Mouse (Mus musculus) liver, embryonic 12.5 days (tissue): ENCODE results near the gene Akr1c18. TPM values are rescaled to one million over a fixed set of nuclear protein-coding genes. Genes with fewer than 3 reads are reported as not detected.
"Not testable (repeated sequence)": the region's sequence is repeated elsewhere in the genome, so short reads cannot be mapped to it uniquely, and the experiment has no call there.

ENCODE experiments used
- ATAC-seq: fragments of 200-750 bp; cut with Nextera tagmentation; 2 replicates; pipeline ENCODE4 v1.8.0; 2017; ENCODE audit warnings: moderate number of reproducible peaks, mild to moderate bottlenecking, moderate library complexity
- H3K27ac ChIP-seq: fragments of 300-500 bp; sonication (generic); 2 replicates; pipeline ENCODE4 v1.5.1; 2016; ENCODE audit warnings: mild to moderate bottlenecking
- H3K27me3 ChIP-seq: fragments of 300-500 bp; sonication (generic); replicated peaks from 2 replicates; pipeline ENCODE4 v1.6.1; 2016; ENCODE audit warnings: mild to moderate bottlenecking, moderate library complexity
- H3K36me3 ChIP-seq: fragments of 300-500 bp; sonication (generic); 2 replicates; pipeline ENCODE4 v1.6.1; 2016; ENCODE audit warnings: mild to moderate bottlenecking, moderate library complexity
- H3K4me1 ChIP-seq: fragments of 300-500 bp; sonication (generic); 2 replicates; pipeline ENCODE4 v1.6.1; 2016
- H3K4me2 ChIP-seq: fragments of 300-500 bp; sonication (generic); 2 replicates; pipeline ENCODE4 v1.6.1; 2016; ENCODE audit warnings: mild to moderate bottlenecking, moderate library complexity
- H3K4me3 ChIP-seq: fragments of 300-500 bp; sonication (generic); 2 replicates; pipeline ENCODE4 v1.5.1; 2016; ENCODE audit warnings: mild to moderate bottlenecking, moderate library complexity
- H3K9ac ChIP-seq: fragments of 300-500 bp; sonication (generic); 2 replicates; pipeline ENCODE4 v1.6.1; 2016; ENCODE audit warnings: mild to moderate bottlenecking, moderate library complexity
- H3K9me3 ChIP-seq: fragments of 300-500 bp; sonication (generic); replicated peaks from 2 replicates; pipeline ENCODE4 v1.6.1; 2016; ENCODE audit warnings: mild to moderate bottlenecking, moderate library complexity
- WGBS: fragments of 180-500 bp; shearing (Covaris S2); methylation state at CpG from one replicate; pipeline ENCODE4 v1.1.7; 2016; ENCODE audit not compliant: insufficient replicate concordance; 5-methylcytosine and 5-hydroxymethylcytosine counted together
- polyA plus RNA-seq: library from polyadenylated mRNA; unstranded; fragments of >200 nt; fragmentation: Nextera tagmentation; extraction: Ambion mirVana; gene quantifications from 2 replicates; pipeline ENCODE4 v1.2.1, GENCODE M21; 2016

The Akr1c18 gene
- polyA plus RNA-seq = 0.47 and 0.63 TPM in 2 replicates

- 65% methylated on average over 5 of the region's 5 CpGs for WGBS
Observed at GRCm38 (mm10) chr13:4150518-4150917, at the start of gene Akr1c18. Gene Akr1c18, minus strand, starts transcription at chr13:4150654.

GRCm38 (mm10) chr13:4192511-4192910 lies 42.1 kb upstream of the Akr1c18 start:
- no peak for ATAC-seq
- 47% methylated on average over 3 of the region's 3 CpGs for WGBS
- Histone ChIP-seq H3K27ac (no peak overlapping the region), H3K9ac (no peak overlapping the region), H3K4me2 (no peak overlapping the region), H3K9me3 (no peaks in the 10 kb centered on the region), H3K4me3 (no peak overlapping the region), H3K4me1 (no peaks in the 10 kb centered on the region), H3K27me3 (no peaks in the 10 kb centered on the region), H3K36me3 (no peaks in the 10 kb centered on the region)

More at GRCm38 (mm10) chr13:4150518-4150917, at the start of gene Akr1c18:
- Histone ChIP-seq H3K9ac (no peak within 1 kb of the TSS), H3K4me3 (no peak within 1 kb of the TSS), H3K4me1 (no peaks in the 10 kb centered on the region), H3K27ac (no peak within 1 kb of the TSS), H3K36me3 (no peaks in the 10 kb centered on the region), H3K9me3 (no peaks in the 10 kb centered on the region), H3K4me2 (no peak within 1 kb of the TSS), H3K27me3 (no peaks in the 10 kb centered on the region)
- no peak for ATAC-seq

GRCm38 (mm10) chr13:4190904-4191303 lies 40.5 kb upstream of the Akr1c18 start, which contains the start of gene Akr1c13:
Gene Akr1c13, plus strand, starts transcription at chr13:4191150.
- Histone ChIP-seq H3K9me3 (no peaks in the 10 kb centered on the region), H3K27me3 (no peaks in the 10 kb centered on the region), H3K9ac (no peak within 1 kb of the TSS), H3K36me3 (no peaks in the 10 kb centered on the region), H3K4me1 (no peaks in the 10 kb centered on the region), H3K27ac (no peak within 1 kb of the TSS), H3K4me3 (0 out of 2 replicates have a peak within 1 kb of the TSS, but pooled peaks have one; percentile 10), H3K4me2 (peak within 1 kb of the TSS; percentile 27)
- peak; percentile 78 for ATAC-seq
- WGBS = 39% methylated on average over 3 of the region's 3 CpGs

GRCm38 (mm10) chr13:4188174-4188573 lies 37.7 kb upstream of the Akr1c18 start:
- Histone ChIP-seq H3K4me3 (no peak overlapping the region), H3K9me3 (no peaks in the 10 kb centered on the region), H3K9ac (no peak overlapping the region), H3K4me1 (no peaks in the 10 kb centered on the region), H3K27me3 (no peaks in the 10 kb centered on the region), H3K4me2 (no peak overlapping the region), H3K27ac (no peak overlapping the region), H3K36me3 (no peaks in the 10 kb centered on the region)
- 79% methylated on average over 2 of the region's 2 CpGs for WGBS
- no peak for ATAC-seq

- not testable (repeated sequence) for H3K4me1 ChIP-seq, ATAC-seq, H3K36me3 ChIP-seq, H3K9ac ChIP-seq, H3K9me3 ChIP-seq, H3K27ac ChIP-seq, H3K27me3 ChIP-seq, H3K4me3 ChIP-seq, H3K4me2 ChIP-seq
- 74% methylated on average over 7 of the region's 7 CpGs for WGBS
Observed at GRCm38 (mm10) chr13:4186641-4187411, 36.4 kb upstream of the Akr1c18 start.

GRCm38 (mm10) chr13:4183116-4183515 lies 32.7 kb upstream of the Akr1c18 start:
- WGBS = 60% methylated on average over 9 of the region's 9 CpGs
- no peaks in the 10 kb centered on the region for H3K4me1 ChIP-seq
- no peaks in the 10 kb centered on the region for H3K9me3 ChIP-seq
- H3K4me3 ChIP-seq = no peak overlapping the region
- no peak overlapping the region for H3K27ac ChIP-seq
- no peaks in the 10 kb centered on the region for H3K36me3 ChIP-seq
- peak; percentile 57 for ATAC-seq
- no peak overlapping the region for H3K4me2 ChIP-seq
- H3K9ac ChIP-seq = no peak overlapping the region
- H3K27me3 ChIP-seq = no peaks in the 10 kb centered on the region

GRCm38 (mm10) chr13:4181321-4181720 lies 30.9 kb upstream of the Akr1c18 start:
- H3K4me3 ChIP-seq, H3K9ac ChIP-seq, H3K9me3 ChIP-seq, H3K4me1 ChIP-seq, H3K4me2 ChIP-seq, H3K27ac ChIP-seq, H3K27me3 ChIP-seq, ATAC-seq, H3K36me3 ChIP-seq: not testable (repeated sequence)
- WGBS = 63% methylated on average over 4 of the region's 4 CpGs

GRCm38 (mm10) chr13:4172978-4173377 lies 22.5 kb upstream of the Akr1c18 start:
- no peaks in the 10 kb centered on the region for H3K27me3 ChIP-seq
- ATAC-seq = no peak
- H3K4me1 ChIP-seq = no peaks in the 10 kb centered on the region
- no peaks in the 10 kb centered on the region for H3K9me3 ChIP-seq
- 51% methylated on average over 2 of the region's 2 CpGs for WGBS
- no peak overlapping the region for H3K27ac ChIP-seq
- no peaks in the 10 kb centered on the region for H3K36me3 ChIP-seq
- no peak overlapping the region for H3K4me2 ChIP-seq
- no peak overlapping the region for H3K9ac ChIP-seq
- H3K4me3 ChIP-seq = no peak overlapping the region

- Histone ChIP-seq H3K9me3 (no peaks in the 10 kb centered on the region), H3K4me1 (no peaks in the 10 kb centered on the region), H3K27me3 (no peaks in the 10 kb centered on the region), H3K27ac (no peak overlapping the region), H3K36me3 (no peaks in the 10 kb centered on the region), H3K4me2 (no peak overlapping the region), H3K4me3 (no peak overlapping the region), H3K9ac (no peak overlapping the region)
- 30% methylated on average over 1 of the region's 1 CpGs for WGBS
- no peak for ATAC-seq
Observed at GRCm38 (mm10) chr13:4168006-4168405, 17.6 kb upstream of the Akr1c18 start.

- H3K9me3 ChIP-seq = no peaks in the 10 kb centered on the region
- no peak overlapping the region for H3K4me3 ChIP-seq
- H3K36me3 ChIP-seq = no peaks in the 10 kb centered on the region
- no peak overlapping the region for H3K9ac ChIP-seq
- H3K4me2 ChIP-seq = no peak overlapping the region
- no peaks in the 10 kb centered on the region for H3K27me3 ChIP-seq
- no peak for ATAC-seq
- 68% methylated on average over 2 of the region's 2 CpGs for WGBS
- H3K4me1 ChIP-seq = no peaks in the 10 kb centered on the region
- no peak overlapping the region for H3K27ac ChIP-seq
Observed at GRCm38 (mm10) chr13:4155286-4155685, 4.8 kb upstream of the Akr1c18 start.

- Histone ChIP-seq H3K4me2 (no peak overlapping the region), H3K9ac (no peak overlapping the region), H3K36me3 (no peaks in the 10 kb centered on the region), H3K27me3 (no peaks in the 10 kb centered on the region), H3K9me3 (no peaks in the 10 kb centered on the region), H3K4me3 (no peak overlapping the region), H3K27ac (no peak overlapping the region), H3K4me1 (no peaks in the 10 kb centered on the region)
- no peak for ATAC-seq
- WGBS = 45% methylated on average over 3 of the region's 3 CpGs
Observed at GRCm38 (mm10) chr13:4153593-4153992, 3.1 kb upstream of the Akr1c18 start.

GRCm38 (mm10) chr13:4152908-4153307 lies 2.5 kb upstream of the Akr1c18 start:
- Histone ChIP-seq H3K4me3 (no peak overlapping the region), H3K36me3 (no peaks in the 10 kb centered on the region), H3K4me2 (no peak overlapping the region), H3K27ac (no peak overlapping the region), H3K9me3 (no peaks in the 10 kb centered on the region), H3K4me1 (no peaks in the 10 kb centered on the region), H3K27me3 (no peaks in the 10 kb centered on the region), H3K9ac (no peak overlapping the region)
- ATAC-seq = no peak
- WGBS = 47% methylated on average over 2 of the region's 2 CpGs

GRCm38 (mm10) chr13:4144261-4144660 lies 6.2 kb downstream of the Akr1c18 start:
- ATAC-seq = no peak
- Histone ChIP-seq H3K4me3 (no peak overlapping the region), H3K27ac (no peak overlapping the region), H3K27me3 (no peaks in the 10 kb centered on the region), H3K4me1 (no peaks in the 10 kb centered on the region), H3K36me3 (no peaks in the 10 kb centered on the region), H3K9me3 (no peaks in the 10 kb centered on the region), H3K9ac (no peak overlapping the region), H3K4me2 (no peak overlapping the region)
- WGBS = 33% methylated on average over 1 of the region's 1 CpGs
